Mouse (Mus musculus): Measurements from ENCODE around the gene Cobll1.

DNA sequence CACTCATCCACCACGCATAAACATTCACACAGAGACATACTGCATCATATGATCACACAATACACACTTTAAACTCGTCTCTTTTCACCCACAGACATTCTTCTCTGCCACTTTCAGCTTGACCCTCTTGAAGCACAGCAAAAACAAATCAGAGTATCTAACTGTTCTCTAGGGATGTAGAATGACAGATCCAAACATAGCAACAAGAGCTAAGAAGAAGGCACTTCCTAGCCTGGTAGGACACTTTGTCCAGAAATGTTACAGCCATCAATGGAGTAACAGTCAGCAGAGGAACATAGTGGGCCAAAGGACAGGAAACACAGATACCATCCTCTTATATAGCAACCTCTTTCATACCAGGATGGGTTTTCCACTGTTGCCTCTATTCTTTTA is 11.3 kb downstream of the Cobll1 start:
- TF ChIP-seq POLR2A (IDR thresholded peaks at IDR 0.05; ENCODE audit: low read depth, low read length), result no peak
- TF ChIP-seq CTCF (IDR thresholded peaks at IDR 0.05; ENCODE audit: extremely low read depth, insufficient read length, insufficient replicate concordance, low read depth, low read length), result no peak

All from small intestine, adult 2 months (tissue).